ENCODE assay signal across 23 mouse cellular contexts in the genomic region with DNA sequence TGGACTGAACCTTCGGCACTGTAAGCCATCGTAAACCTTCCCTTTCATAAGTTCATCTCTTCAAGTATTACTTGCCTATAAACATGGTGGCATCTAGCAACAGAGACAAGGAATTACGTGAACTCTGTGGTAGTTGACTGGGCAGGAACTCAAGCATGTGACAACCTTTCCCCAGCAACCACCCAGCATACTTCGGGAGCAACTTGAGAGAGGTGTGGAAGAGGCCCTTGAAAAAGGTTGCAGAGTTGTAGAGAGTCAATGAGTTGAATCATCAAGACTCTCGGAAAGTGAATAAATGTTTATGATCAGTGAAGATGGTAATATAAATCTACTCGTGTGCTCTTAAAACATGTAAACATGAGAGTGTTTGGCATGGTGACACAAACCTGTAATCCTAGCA. TPM values are rescaled to one million over a fixed set of nuclear protein-coding genes. Genes with fewer than 3 reads are reported as not detected.
DNase-seq lines count a peak whose midpoint lies in the region; ATAC-seq and TF ChIP-seq lines count a peak whose summit lies in the region.
"Had no signal": no experiment of that assay in that cellular context is flagged by ENCODE, and none has a peak within 500 bp of the region (broad histone marks: within the 10 kb centered on the region; RNA-seq: fewer than 3 reads in every experiment).

No protein-coding gene starts in this region.

- peaks cover 38% of the 10 kb centered on the region for H3K4me1 ChIP-seq in liver, embryonic 13.5 days (replicated peaks)
- H3K4me1 ChIP-seq in lung, postnatal 0 days (ENCODE audit: insufficient read depth, low read depth, low read length): no peaks in the 10 kb centered on the region
- H3K4me1 ChIP-seq: embryonic facial prominence, embryonic 12.5 days had no signal

- no peak for TF ChIP-seq EP300 in lung, postnatal 0 days (IDR thresholded peaks at IDR 0.05)

- no peak for ATAC-seq in liver, embryonic 13.5 days (ENCODE audit: low read depth)
- ATAC-seq in lung, postnatal 0 days: peak; percentile 54; the same call in 1 of the 2 replicates
- ATAC-seq: activated CD4-positive, CD25-positive, alpha-beta regulatory T cell, adult 4 months; CD4-positive, CD25-positive, alpha-beta regulatory T cell, adult 4 months; forebrain, embryonic 13.5 days; forebrain, embryonic 15.5 days; Patski had no signal

- 84% methylated on average over 6 of the region's 6 CpGs for WGBS in liver, embryonic 13.5 days (ENCODE audit: insufficient replicate concordance)
- 66% methylated on average over 6 of the region's 6 CpGs for WGBS in lung, postnatal 0 days

- no peak for DNase-seq in liver, embryonic 13.5 days
- no peak for DNase-seq in liver
- peak; percentile 50 for DNase-seq in lung, postnatal 0 days (ENCODE audit: low spot score)
- DNase-seq in lung, postnatal 10 days: no peak
- peak; percentile 46 for DNase-seq in lung, postnatal 36 days
- DNase-seq in lung, postnatal 14 days: no peak
- DNase-seq: adrenal gland, adult 8-10 months; adrenal gland, postnatal 14 days; adrenal gland, postnatal 36 days; B cell, adult 2 months; cerebellum, adult 11-12 months; cerebellum, adult 2 months; cerebellum, adult 9-10 months; cerebellum, postnatal 10 days; cerebellum, postnatal 25 days had no signal

- no peak overlapping the region for H3K9ac ChIP-seq in liver, embryonic 13.5 days
- no peak overlapping the region for H3K9ac ChIP-seq in lung, postnatal 0 days (replicated peaks; ENCODE audit: low read depth)
- H3K9ac ChIP-seq: embryonic facial prominence, embryonic 12.5 days; forebrain, embryonic 13.5 days; forebrain, embryonic 15.5 days had no signal

- H3K27me3 ChIP-seq in liver, embryonic 13.5 days: no peaks in the 10 kb centered on the region
- no peaks in the 10 kb centered on the region for H3K27me3 ChIP-seq in lung, postnatal 0 days (replicated peaks; ENCODE audit: insufficient read depth, low read length)
- H3K27me3 ChIP-seq: embryonic facial prominence, embryonic 12.5 days; forebrain, embryonic 13.5 days; forebrain, embryonic 15.5 days; Patski had no signal

- no peaks in the 10 kb centered on the region for H3K9me3 ChIP-seq in liver, embryonic 13.5 days (replicated peaks)
- no peaks in the 10 kb centered on the region for H3K9me3 ChIP-seq in lung, postnatal 0 days (ENCODE audit: low read length)
- H3K9me3 ChIP-seq: embryonic facial prominence, embryonic 10.5 days; embryonic facial prominence, embryonic 12.5 days; forebrain, embryonic 13.5 days; forebrain, embryonic 15.5 days had no signal

- peak overlapping the region; percentile 23 for H3K27ac ChIP-seq in liver, embryonic 13.5 days
- no peak overlapping the region for H3K27ac ChIP-seq in lung, postnatal 0 days (ENCODE audit: low read length)
- H3K27ac ChIP-seq: embryonic facial prominence, embryonic 10.5 days; embryonic facial prominence, embryonic 12.5 days; forebrain, embryonic 13.5 days; forebrain, embryonic 15.5 days had no signal

- H3K4me2 ChIP-seq in liver, embryonic 13.5 days: no peak overlapping the region
- H3K4me2 ChIP-seq in lung, postnatal 0 days (replicated peaks; ENCODE audit: low read depth, low read length): no peak overlapping the region
- H3K4me2 ChIP-seq: embryonic facial prominence, embryonic 12.5 days; forebrain, embryonic 13.5 days; forebrain, embryonic 15.5 days had no signal

- no peak overlapping the region for H3K4me3 ChIP-seq in liver, embryonic 13.5 days (replicated peaks)
- no peak overlapping the region for H3K4me3 ChIP-seq in lung, postnatal 0 days (ENCODE audit: low read depth, low read length)
- H3K4me3 ChIP-seq: embryonic facial prominence, embryonic 10.5 days; embryonic facial prominence, embryonic 12.5 days; forebrain, embryonic 13.5 days; forebrain, embryonic 15.5 days had no signal

- no peaks in the 10 kb centered on the region for H3K36me3 ChIP-seq in liver, embryonic 13.5 days
- no peaks in the 10 kb centered on the region for H3K36me3 ChIP-seq in lung, postnatal 0 days (ENCODE audit: insufficient read depth, low read length)
- H3K36me3 ChIP-seq: embryonic facial prominence, embryonic 10.5 days; embryonic facial prominence, embryonic 12.5 days; forebrain, embryonic 15.5 days; G1E had no signal

- TF ChIP-seq CTCF in lung, postnatal 0 days (IDR thresholded peaks at IDR 0.05): no peak

RNA-seq across cellular contexts. Expression of gene Cdk17, which starts 13.0 kb away (rescaled TPM):
- 10.1 and 12.0 TPM in 2 replicates for polyA plus RNA-seq in liver, embryonic 13.5 days (2015; fragmentation: Nextera tagmentation; extraction: Ambion mirVana)
- 12.6 and 15.1 TPM in 2 replicates for polyA plus RNA-seq in lung, postnatal 0 days (2015; fragmentation: Nextera tagmentation; extraction: Ambion mirVana)

Comparison
In these comparisons a context has a peak if more than half of its experiments do, and no peak if none do; other contexts are left out.
1. DNase-seq: peak in lung, postnatal 0 days (single experiment) and lung, postnatal 36 days (single experiment); none in liver, embryonic 13.5 days (single experiment), liver (single experiment), lung, postnatal 10 days (single experiment) and lung, postnatal 14 days (single experiment).